Mouse (Mus musculus): ENCODE results near the gene Hoxb9. TPM values are rescaled to one million over a fixed set of nuclear protein-coding genes. Genes with fewer than 3 reads are reported as not detected.
A peak's percentile ranks its signal among the peaks of the same experiment; 100 is the strongest.

Gene Hoxb9
- total and polyA plus RNA-seq, 2 experiments from 2014 or later: not detected

DNA sequence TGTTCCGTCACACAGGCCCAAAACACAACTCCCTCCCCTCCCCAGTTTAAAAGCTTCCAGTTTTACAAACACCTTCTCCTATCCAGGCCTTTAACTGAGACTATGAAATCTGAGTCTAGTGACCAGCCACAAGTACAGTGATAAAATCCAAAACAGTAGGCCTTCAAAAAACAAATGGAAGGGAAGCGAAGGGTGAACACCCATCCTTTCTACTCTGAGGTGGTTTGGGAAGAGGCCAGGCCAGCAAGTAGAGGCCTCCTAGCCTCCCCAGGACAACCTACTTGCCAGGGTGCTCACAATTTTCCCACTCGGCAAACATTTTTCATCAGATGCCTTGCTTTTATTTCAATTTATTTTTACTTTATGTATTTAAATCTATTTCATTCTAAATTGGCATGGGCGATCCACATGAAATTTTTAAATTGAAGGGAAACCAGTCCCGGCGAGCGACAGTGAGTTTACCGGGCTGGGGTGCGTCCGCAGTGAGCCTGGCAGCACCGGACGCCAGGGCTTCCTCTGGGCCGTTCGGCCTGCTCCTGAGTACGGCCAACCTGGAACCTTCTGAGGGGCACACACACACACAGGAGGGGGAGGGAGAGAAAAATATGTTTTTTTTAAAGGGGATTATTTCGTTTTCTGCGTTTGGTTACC, 19.6 kb downstream of the Hoxb9 start:
- 10% methylated on average over 17 of the region's 17 CpGs for WGBS
- H3K4me2 ChIP-seq (ENCODE audit: low read depth, low read length): no peak overlapping the region

DNA sequence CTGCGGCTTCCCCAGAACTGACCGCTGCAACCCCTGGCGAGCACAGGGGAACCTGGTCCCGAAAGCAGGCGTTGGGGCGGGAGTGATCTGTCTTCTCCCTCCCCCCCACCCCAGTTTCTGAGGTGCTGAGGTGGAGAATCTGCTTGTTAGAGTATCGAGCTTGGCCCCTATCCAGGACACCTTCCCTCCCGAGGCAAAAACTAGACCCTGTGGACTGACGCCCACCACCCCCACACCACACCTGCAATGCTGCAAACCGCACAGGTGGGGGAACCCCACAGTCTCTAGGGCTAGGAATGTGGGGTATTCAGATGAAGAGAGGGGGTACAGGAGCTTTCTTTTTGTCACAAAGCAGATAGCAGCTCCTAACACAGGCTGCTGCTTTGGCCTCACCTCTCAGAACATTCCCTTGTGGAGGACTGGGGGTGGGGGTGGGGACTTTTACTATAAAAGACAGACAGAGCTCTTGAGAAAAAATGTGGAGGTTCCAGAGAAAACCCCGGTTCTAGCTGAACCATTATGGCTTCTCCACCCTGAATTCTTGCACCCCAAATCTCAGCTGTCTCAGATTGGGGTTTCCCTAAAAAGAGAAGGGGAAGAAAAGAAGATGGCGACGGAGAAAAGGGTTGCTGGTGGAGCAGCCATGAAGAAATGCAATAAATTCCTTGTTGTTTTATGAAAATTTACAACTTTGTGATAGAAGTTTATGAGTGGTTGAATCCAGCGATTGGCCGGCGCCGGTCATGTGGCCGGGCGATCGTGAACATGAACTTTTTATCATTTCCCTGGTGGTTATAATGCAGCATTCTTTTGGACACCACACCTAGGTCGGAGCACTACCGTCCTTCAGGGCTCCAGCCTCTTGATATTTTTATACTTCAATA, 20.7 kb downstream of the Hoxb9 start, which contains the start of gene Hoxb6:
Hoxb6 (plus strand) TSS at position 796 of the 884 bp plus-strand sequence.
- no peak within 1 kb of the TSS for H3K4me2 ChIP-seq (ENCODE audit: low read depth, low read length)

More for the DNA sequence above, 19.6 kb downstream of the Hoxb9 start:
- Histone ChIP-seq H3K27ac (no peak overlapping the region), H3K36me3 (ENCODE audit: insufficient read depth, low read length) (no peaks in the 10 kb centered on the region), H3K4me1 (ENCODE audit: insufficient read depth, low read length) (no peaks in the 10 kb centered on the region), H3K4me3 (ENCODE audit: low read length) (no peak overlapping the region), H3K27me3 (ENCODE audit: insufficient read depth, low read length) (peaks cover 88% of the 10 kb centered on the region), H3K9me3 (ENCODE audit: low read length) (no peaks in the 10 kb centered on the region), H3K9ac (replicated peaks; ENCODE audit: low read length) (no peak overlapping the region)
- no peak for TF ChIP-seq CTCF (IDR thresholded peaks at IDR 0.05; ENCODE audit: low read depth)
- no peak for DNase-seq (ENCODE audit: low spot score)
- no peak for ATAC-seq

DNA sequence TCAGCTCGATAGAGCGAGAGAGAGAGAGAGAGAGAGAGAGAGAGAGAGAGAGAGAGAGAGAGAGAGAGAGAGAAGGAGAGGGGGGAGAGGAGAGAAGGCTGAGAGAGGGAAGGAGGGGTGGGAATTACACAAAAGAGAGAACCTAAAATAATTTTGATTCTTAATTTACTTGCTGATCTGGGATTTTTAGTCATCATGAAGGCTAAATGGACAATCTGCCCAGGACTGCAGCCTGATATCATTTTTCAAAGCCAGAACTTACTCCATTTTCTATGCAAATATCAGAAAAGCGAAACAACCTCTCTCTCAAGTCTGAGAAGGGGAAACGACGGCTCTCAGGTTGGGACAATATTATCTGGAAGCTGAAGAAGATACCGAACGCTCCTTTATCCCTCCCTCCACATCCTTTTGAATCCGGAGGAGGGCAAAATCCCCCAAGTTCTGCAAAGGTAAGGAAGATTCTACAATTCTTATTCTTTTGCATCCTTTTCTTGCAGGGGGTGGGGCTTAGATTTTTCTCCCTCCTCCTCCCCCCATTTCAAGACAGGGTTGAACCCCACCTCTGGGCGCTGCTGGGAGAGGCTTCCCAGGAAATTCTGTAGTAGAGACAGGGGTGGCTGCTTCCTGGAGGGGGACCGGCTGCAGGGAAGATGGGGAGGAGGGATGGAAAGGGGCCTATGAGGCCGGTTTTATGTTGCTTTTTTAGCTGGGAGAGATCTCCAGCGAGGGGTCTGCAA, 21.5 kb downstream of the Hoxb9 start:
- no peaks in the 10 kb centered on the region for H3K9me3 ChIP-seq (ENCODE audit: low read length)
- peaks cover 88% of the 10 kb centered on the region for H3K27me3 ChIP-seq (ENCODE audit: insufficient read depth, low read length)
- H3K4me1 ChIP-seq (ENCODE audit: insufficient read depth, low read length): no peaks in the 10 kb centered on the region
- peak overlapping the region; percentile 36; the same call in 1 of the 2 replicates for H3K27ac ChIP-seq
- ATAC-seq: no peak
- H3K4me3 ChIP-seq (ENCODE audit: low read length): peak overlapping the region; percentile 23
- no peak for TF ChIP-seq CTCF (IDR thresholded peaks at IDR 0.05; ENCODE audit: low read depth)
- H3K9ac ChIP-seq (replicated peaks; ENCODE audit: low read length): 0 out of 2 replicates have a peak overlapping the region, but pooled peaks have one; percentile 34
- H3K4me2 ChIP-seq (ENCODE audit: low read depth, low read length): no peak overlapping the region
- no peak for DNase-seq (ENCODE audit: low spot score)
- 5% methylated on average over 12 of the region's 12 CpGs for WGBS
- no peaks in the 10 kb centered on the region for H3K36me3 ChIP-seq (ENCODE audit: insufficient read depth, low read length)

More for the DNA sequence above, 20.7 kb downstream of the Hoxb9 start, which contains the start of gene Hoxb6:
- DNase-seq (ENCODE audit: low spot score) (no peak), ATAC-seq (no peak)
- Histone ChIP-seq H3K27me3 (ENCODE audit: insufficient read depth, low read length) (peaks cover 90% of the 10 kb centered on the region), H3K4me1 (ENCODE audit: insufficient read depth, low read length) (no peaks in the 10 kb centered on the region), H3K9ac (replicated peaks; ENCODE audit: low read length) (0 out of 2 replicates have a peak within 1 kb of the TSS, but pooled peaks have one; percentile 34), H3K27ac (peak within 1 kb of the TSS; percentile 36; the same call in 1 of the 2 replicates), H3K4me3 (ENCODE audit: low read length) (peak within 1 kb of the TSS; percentile 23), H3K36me3 (ENCODE audit: insufficient read depth, low read length) (no peaks in the 10 kb centered on the region), H3K9me3 (ENCODE audit: low read length) (no peaks in the 10 kb centered on the region)
- WGBS: 5% methylated on average over 22 of the region's 22 CpGs
- no peak for TF ChIP-seq CTCF (IDR thresholded peaks at IDR 0.05; ENCODE audit: low read depth)

DNA sequence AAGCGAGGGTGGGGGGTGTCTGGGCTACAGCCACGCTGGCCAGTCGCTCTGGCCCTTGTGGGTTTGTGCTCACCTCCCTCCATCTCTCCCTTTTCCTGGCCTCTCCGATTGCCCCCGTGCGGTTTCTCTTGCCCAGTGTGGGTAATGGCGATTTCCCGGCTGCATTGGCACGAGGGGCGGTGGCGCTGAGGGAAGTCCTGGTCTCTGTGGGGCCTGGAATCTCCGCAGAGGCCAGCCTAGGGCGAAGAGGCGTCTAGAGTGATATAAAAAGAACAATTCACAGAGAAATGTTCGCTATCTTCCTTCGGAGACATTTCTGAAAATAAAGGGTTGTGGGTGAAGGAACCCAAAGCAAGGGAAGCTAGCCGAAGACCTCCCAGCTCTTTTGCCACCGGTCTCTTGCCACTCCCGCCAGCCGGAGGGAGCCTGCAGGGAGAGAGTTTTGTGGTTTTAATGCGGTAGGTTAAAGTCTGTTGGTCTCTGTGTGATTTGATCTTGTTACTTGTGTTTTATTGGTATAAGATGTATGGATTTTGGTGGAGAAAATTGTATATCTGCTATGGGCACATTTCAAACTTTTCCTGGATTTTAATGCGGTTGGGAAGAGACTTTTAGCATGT, 22.2 kb downstream of the Hoxb9 start:
- DNase-seq (ENCODE audit: low spot score): no peak
- Histone ChIP-seq H3K36me3 (ENCODE audit: insufficient read depth, low read length) (no peaks in the 10 kb centered on the region), H3K9ac (replicated peaks; ENCODE audit: low read length) (0 out of 2 replicates have a peak overlapping the region, but pooled peaks have one; percentile 34), H3K27me3 (ENCODE audit: insufficient read depth, low read length) (peaks cover 88% of the 10 kb centered on the region), H3K4me1 (ENCODE audit: insufficient read depth, low read length) (no peaks in the 10 kb centered on the region), H3K4me3 (ENCODE audit: low read length) (peak overlapping the region; percentile 23), H3K27ac (peak overlapping the region; percentile 36; the same call in 1 of the 2 replicates), H3K9me3 (ENCODE audit: low read length) (no peaks in the 10 kb centered on the region), H3K4me2 (ENCODE audit: low read depth, low read length) (no peak overlapping the region)
- ATAC-seq: no peak
- WGBS: 5% methylated on average over 22 of the region's 22 CpGs
- no peak for TF ChIP-seq CTCF (IDR thresholded peaks at IDR 0.05; ENCODE audit: low read depth)

DNA sequence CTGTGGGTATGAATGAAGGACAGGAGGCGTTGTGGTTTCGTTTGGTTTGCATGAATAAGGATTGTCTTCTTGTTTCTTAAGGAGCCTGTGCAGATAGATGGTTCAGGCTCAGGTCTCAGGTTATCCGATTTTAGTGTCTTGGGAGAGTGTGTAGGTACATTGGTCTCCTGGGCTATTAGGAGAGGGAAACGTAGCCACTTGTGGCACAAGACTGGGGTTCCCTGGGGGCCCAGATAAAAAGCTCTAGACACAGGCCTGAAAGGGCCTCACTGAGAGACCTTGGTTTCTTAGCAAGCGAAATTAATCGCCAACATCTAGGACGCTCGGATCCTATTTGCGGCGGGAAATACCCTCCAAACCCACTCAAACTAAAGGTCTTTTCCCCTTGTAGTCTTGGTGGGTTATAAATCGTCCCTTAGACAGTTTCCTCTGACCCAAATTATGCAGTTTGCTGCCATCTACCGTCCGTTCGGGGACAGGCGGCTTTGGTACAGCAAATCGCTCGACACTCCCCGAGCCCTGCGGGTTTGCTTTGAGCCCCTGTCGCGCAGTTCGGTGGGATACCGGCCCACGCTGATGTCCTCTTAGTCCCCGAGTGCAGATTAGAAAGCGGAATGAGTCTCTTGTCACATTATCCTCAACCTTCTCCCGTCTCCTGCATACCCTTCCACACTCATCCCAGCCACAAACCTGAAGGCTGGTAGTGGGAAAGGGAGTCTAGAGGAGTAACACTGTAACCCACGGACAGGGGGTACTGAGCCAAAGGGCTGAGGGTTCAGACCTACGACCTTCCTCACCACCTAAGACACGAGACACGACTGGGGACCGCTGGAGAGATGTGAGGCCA, 23.2 kb downstream of the Hoxb9 start:
- peak; percentile 81 for TF ChIP-seq CTCF (IDR thresholded peaks at IDR 0.05; ENCODE audit: low read depth)
- H3K4me1 ChIP-seq (ENCODE audit: insufficient read depth, low read length): no peaks in the 10 kb centered on the region
- H3K27ac ChIP-seq: no peak overlapping the region

More for the DNA sequence above, 23.2 kb downstream of the Hoxb9 start:
- peak overlapping the region; percentile 16; the same call in 1 of the 2 replicates for H3K4me2 ChIP-seq (ENCODE audit: low read depth, low read length)
- H3K36me3 ChIP-seq (ENCODE audit: insufficient read depth, low read length): no peaks in the 10 kb centered on the region
- H3K4me3 ChIP-seq (ENCODE audit: low read length): peak overlapping the region; percentile 13
- DNase-seq (ENCODE audit: low spot score) (peak; percentile 85), ATAC-seq (peak; percentile 76)
- H3K9ac ChIP-seq (replicated peaks; ENCODE audit: low read length): 0 out of 2 replicates have a peak overlapping the region, but pooled peaks have one; percentile 13
- H3K9me3 ChIP-seq (ENCODE audit: low read length): no peaks in the 10 kb centered on the region
- peaks cover 82% of the 10 kb centered on the region for H3K27me3 ChIP-seq (ENCODE audit: insufficient read depth, low read length)
- WGBS: 2% methylated on average over 32 of the region's 32 CpGs
